Mouse (Mus musculus) ovary, postnatal 10 days (tissue): ENCODE measurements around the gene Zfp800.

Experiments
- DNase-seq: peaks from one replicate; pipeline ENCODE4 v3.0.0; 2022; ENCODE audit warnings: low spot score

Zfp800 gene

GRCm38 (mm10) chr6:28396051-28396852, 1.6 kb downstream of the Zfp800 start:
- DNase-seq, result no peak

- no peak for DNase-seq
Measured at GRCm38 (mm10) chr6:28389038-28389437, 8.8 kb downstream of the Zfp800 start.

DNA sequence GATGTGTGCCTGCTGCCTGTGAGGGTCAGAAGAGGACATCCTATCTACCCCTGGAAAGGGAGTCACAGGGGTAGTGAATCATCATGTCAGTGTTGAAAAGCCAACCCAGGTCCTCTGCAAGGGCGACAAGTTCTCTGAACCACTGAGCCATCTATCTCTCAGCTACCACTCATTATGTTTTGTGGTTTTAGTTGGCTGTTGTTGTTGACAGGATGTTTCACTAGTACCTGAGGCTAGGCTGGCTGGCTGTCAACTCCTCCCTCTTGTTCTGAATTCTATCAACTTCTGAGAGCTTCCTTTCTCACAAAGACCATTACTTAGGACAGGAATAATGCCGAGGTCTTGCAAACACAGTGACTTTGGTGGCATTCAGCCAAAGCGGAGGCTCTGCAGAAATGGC, 12.6 kb downstream of the Zfp800 start:
- no peak for DNase-seq

- DNase-seq, result no peak
Measured at GRCm38 (mm10) chr6:28381983-28382382, 15.8 kb downstream of the Zfp800 start.

DNA sequence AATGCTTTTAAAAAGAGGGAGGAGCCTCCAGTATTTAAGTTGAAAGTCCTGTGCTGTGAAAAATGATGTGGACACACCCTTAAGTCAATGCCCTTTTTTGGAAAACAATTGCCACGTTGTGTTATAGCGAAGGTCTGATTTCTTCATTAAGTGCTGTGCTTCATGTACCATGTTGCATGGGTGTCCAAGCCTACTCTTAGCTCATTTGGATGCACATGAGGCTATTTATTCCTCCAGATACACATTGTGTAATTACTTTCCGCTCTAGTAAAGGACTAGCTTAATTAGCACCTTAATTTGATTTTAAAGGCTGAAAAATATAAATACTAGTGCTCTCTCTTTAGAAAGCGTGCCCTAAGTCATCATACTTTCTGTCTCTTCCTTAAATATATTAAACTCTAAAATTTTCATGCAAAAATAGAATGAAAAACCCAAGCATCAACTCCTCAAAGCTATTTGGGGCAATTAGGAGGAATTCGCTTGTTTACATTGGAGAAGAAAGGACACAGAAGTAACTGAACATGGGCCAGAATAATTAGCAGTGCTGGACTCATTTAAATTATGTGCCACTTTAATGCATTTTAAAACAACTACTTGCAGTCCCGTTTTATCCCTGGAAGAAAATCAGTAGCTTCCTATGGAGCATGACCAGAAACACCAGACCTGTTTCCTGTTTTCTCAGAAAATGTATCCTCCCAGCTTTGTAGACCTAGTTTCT, 27.7 kb downstream of the Zfp800 start:
- no peak for DNase-seq

DNA sequence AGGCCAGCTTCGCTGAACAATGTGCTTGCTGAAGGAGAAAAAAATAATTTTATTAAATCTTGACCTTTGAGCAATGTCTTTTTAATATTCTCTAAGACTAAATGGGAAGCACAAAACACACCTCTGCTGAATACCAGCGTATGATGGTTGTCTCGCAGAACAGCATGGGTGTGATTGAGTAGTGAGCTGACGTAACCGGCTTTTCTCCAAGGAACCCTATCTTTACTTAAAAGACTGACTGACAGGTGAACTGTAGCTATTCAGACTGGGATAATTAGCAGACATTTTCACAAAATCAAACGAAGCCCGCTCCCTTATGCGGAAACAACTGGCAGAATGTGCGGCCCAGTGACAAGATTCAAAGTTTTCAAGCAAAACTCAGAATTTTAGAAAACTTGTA, 30.2 kb downstream of the Zfp800 start:
- DNase-seq, result no peak

GRCm38 (mm10) chr6:28351066-28351465, 46.7 kb downstream of the Zfp800 start:
- DNase-seq, result no peak

DNA sequence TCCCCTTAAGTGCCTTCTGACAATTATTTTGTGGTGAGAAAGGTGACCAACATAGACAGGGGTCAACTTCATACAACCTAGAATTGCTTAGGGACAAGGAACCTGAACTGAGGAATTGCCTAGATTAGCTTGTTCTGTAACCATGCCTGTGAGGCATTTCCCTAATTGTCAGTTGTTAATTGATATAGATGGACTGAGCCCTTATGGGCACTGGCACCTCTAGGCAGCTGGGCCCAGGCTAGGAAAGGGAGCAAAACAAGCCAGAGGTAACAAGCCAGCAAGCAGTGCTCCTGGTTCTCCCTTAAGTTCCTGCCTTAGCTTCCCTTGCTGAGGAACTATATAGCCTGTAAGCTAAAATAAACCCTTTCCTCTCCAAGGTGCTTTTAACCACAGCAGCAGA, 52.1 kb downstream of the Zfp800 start:
- DNase-seq, result no peak

DNA sequence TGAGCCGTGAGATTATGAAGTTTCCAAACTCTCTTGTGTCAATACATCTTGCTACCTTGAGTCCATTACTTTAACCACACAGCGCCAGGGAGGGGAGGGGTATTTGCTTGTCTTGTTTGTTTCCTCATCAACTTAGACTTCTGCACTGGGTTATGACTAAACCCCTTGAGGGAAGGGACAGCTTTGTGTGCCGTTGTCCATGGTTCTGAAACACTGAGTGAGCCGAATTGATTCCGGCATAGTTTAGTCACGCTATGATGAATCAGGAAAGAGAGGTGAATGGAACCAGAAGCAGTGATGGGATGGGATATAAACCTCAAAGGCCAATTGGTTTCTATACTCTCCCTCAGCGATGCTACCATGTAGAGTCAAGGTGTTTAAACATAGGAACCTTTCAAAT, 52.6 kb downstream of the Zfp800 start:
- DNase-seq, result no peak

DNA sequence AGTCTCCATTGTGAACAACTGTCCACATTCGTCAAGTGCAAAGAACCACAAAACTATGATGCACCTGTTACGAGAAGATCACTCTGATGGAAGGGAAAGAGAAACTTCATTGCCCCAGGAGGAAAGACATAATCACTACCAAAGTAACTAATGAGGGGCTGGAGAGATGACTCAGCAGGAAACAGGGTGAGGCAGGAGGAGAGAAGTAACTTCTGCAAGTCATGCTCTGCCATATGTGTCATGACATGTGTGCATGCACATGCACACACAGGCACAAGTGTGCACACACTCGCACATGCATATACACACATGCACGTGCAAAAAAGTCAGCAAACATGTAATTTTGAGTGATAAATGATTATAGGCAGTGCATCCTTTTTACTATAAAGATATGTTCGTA, 54.9 kb downstream of the Zfp800 start:
- no peak for DNase-seq

GRCm38 (mm10) chr6:28341174-28341573, 56.6 kb downstream of the Zfp800 start:
- DNase-seq, result no peak

DNA sequence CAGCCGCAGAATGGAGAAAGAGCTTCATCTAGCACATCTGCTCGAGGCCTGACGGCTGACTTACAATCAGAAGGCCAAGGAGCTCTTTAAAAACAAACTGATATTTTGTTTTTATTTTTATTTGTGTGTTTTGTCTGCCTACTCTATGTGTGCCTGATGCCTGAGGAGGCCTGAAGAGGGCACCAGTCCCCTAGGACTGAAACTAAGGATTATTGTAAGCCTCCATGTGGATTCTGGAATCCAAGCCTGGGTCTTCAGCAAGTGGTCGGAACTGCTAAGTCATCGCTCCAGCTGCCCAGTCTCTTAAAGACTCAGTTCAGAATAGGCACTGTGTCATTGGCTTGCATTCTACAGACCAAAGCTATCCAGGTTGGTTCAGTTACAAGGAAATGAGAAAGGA, 58.4 kb downstream of the Zfp800 start:
- DNase-seq, result no peak

GRCm38 (mm10) chr6:28333696-28334095, 64.1 kb downstream of the Zfp800 start:
- no peak for DNase-seq

- no peak for DNase-seq
Measured at GRCm38 (mm10) chr6:28332546-28332945, 65.3 kb downstream of the Zfp800 start.

DNA sequence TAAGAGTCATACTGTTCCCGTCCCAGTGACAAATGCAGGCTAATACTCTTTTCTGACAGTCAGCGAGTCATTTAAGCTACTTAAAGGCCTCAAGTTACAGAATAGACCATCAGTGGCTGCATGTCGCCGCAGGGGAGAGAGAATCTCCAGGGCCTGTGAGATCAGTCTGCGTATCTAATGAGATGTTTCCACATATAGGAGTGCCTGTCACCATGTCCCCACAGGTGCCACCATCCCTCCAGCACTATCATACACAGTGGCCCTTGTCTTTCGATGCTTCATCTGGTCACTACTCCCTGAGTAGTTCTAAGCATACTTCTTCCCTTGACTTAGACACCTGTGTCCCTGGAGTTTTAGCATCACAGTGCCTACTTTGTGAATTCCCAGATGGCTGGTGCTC, 68.0 kb downstream of the Zfp800 start:
- DNase-seq, result no peak

GRCm38 (mm10) chr6:28329002-28329596, 68.7 kb downstream of the Zfp800 start:
- DNase-seq, result no peak

GRCm38 (mm10) chr6:28326720-28327119, 71.1 kb downstream of the Zfp800 start:
- no peak for DNase-seq

DNA sequence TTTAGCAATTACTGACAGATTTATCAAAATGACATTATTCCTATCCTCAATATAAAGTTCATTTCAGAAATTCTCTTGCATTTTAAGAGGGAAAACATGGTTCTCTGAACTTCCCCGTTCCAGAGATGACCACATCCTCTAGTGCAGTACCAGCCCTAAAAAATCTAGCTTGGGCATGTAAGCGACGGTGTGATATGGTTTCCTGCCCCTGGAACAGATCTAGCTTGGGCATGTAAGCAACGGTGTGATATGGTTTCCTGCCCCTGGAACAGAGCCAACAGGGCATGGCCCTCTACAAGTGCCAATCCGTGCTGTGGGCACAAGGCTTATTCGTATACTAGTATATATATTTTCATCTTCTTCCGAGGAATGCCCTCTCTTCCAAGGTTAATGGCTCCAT, 75.4 kb downstream of the Zfp800 start:
- no peak for DNase-seq

GRCm38 (mm10) chr6:28319648-28320270, 78.0 kb downstream of the Zfp800 start:
- no peak for DNase-seq

DNA sequence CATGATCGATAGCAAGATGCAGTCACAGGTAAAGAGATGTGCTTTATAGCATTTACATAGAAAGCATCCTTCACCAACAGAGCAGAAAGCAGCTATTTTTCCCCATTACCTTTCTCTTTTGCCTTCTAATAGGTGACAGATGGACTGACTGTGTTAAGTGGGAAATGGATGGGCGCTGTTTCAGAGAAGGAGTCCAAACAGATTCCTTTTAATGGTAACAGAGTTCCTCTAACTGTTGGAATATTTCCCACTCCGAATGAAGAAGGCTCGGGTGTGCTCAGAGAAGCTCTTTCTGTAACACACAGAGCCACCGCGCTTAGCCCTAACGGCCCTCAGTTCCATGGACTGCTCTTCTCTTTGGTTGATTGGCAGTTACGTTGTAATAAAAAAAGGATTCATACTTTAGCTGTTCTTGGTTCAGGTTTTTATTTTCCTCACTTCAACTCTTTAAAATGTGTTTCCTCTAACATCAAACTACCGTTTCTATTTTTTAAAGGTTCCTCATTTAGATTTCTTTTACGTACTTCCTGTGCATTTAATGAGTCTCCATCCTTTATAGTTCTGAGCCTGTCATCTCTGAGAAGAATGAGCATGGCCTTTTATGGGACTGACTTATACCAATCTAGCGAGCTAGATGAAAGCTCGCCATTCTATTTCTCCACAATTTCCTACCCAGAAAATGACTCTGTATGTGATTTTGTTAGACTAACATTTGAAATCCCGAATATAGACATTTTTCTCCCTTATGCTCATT, 78.8 kb downstream of the Zfp800 start:
- DNase-seq, result no peak

DNA sequence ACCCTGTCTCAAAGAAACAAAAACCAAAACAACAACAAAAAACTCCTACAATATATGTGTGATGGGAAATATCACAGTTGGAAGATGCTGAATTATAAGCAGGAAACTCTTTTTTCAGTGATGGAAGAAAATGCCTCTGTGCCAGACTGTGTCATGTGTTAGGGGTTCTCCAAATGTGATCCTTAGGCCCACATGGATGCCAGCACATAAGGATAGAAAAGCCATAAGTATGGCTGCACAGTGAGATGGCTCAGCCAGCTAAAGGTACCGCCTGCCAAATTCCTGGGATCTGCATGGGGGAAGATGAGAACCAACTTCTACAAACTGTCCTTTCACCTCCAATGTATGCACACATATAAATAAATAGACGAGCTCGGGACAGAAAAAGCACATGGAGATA, 82.6 kb downstream of the Zfp800 start:
- DNase-seq, result no peak

GRCm38 (mm10) chr6:28312067-28312466, 85.7 kb downstream of the Zfp800 start:
- no peak for DNase-seq
